8 mouse cellular contexts compared by ENCODE assay signal in the genomic region with DNA sequence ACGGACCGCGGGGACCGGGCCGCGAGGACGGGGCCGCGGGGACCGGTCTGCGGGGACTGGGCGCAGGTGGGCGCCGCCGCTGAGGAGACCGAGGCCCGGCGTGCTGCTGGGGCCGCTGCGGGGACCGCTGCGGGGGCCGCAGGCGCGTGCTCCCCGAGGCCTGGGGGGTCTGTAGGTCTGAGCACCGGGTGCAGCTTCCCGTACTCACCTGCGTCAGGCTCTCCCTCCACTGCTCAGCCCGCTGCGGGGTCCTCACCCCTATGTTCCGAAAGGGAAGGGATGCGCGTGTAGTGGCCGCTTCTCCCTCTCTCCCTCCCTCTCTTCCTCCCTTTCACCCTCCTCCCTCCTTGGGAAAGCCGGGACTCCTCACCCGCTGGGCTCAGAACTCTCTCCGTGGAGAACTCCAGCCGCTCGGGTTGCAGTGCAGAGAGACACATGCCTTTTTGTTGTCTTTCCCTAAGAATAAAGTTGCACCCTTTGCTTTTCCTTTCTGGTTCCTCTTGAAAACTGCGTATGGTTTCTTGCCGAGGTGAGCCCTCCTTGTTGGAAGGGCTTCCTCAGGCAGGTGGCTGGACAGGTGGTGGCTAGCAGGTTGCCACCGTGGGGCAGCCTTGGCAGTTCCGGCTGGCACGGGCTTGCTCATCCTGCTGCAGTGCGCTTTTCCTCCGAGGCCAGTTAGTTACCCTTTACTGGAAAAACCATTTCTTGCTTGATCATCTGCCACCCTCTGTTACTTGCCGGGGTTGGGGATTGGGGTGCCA. TPM values are rescaled to one million over a fixed set of nuclear protein-coding genes. Genes with fewer than 3 reads are reported as not detected.
DNase-seq lines count a peak whose midpoint lies in the region; ATAC-seq lines count a peak whose summit lies in the region.

No protein-coding gene starts in this region.

- H3K9ac ChIP-seq in embryonic facial prominence, embryonic 12.5 days, result peak overlapping the region; percentile 97
- H3K9ac ChIP-seq in midbrain, embryonic 16.5 days (ENCODE audit: low read depth, low read length), result peak overlapping the region; percentile 93

- peak overlapping the region; percentile 95 for H3K4me2 ChIP-seq in embryonic facial prominence, embryonic 12.5 days (replicated peaks)
- H3K4me2 ChIP-seq in midbrain, embryonic 16.5 days (ENCODE audit: low read length), result peak overlapping the region; percentile 89

- H3K36me3 ChIP-seq in embryonic facial prominence, embryonic 12.5 days, result no peaks in the 10 kb centered on the region
- no peaks in the 10 kb centered on the region for H3K36me3 ChIP-seq in hindbrain, embryonic 10.5 days
- no peaks in the 10 kb centered on the region for H3K36me3 ChIP-seq in midbrain, embryonic 16.5 days (ENCODE audit: control insufficient read depth, insufficient read depth, low read length)

- peak; percentile 11; the same call in 1 of the 2 replicates for ATAC-seq in embryonic facial prominence, embryonic 12.5 days (ENCODE audit: insufficient number of reproducible peaks, insufficient read depth, low FRiP score, low TSS enrichment)
- ATAC-seq in midbrain, embryonic 16.5 days, result peak; percentile 75

- H3K27ac ChIP-seq in embryonic facial prominence, embryonic 12.5 days, result peak overlapping the region; percentile 75
- H3K27ac ChIP-seq in hindbrain, embryonic 10.5 days, result peak overlapping the region; percentile 96
- peak overlapping the region; percentile 80 for H3K27ac ChIP-seq in midbrain, embryonic 16.5 days (ENCODE audit: low read length)

- no peaks in the 10 kb centered on the region for H3K27me3 ChIP-seq in embryonic facial prominence, embryonic 12.5 days
- no peaks in the 10 kb centered on the region for H3K27me3 ChIP-seq in hindbrain, embryonic 10.5 days (ENCODE audit: insufficient read depth, poor library complexity, severe bottlenecking)
- no peaks in the 10 kb centered on the region for H3K27me3 ChIP-seq in midbrain, embryonic 16.5 days (ENCODE audit: control insufficient read depth, insufficient read depth, low read depth, low read length)

- intact Hi-C loops in left cerebral cortex, postnatal 4 days (cut with DNase I), result no loop called here

- peak; percentile 32 for DNase-seq in gastrocnemius, postnatal 10 days
- no peak for DNase-seq in gastrocnemius, adult 18-20 months (ENCODE audit: low spot score)
- DNase-seq in ZHBTc4 (ENCODE audit: low read depth, low spot score), result peak; percentile 67
- peak; percentile 57 for DNase-seq in hindbrain, embryonic 10.5 days (ENCODE audit: low spot score)
- DNase-seq in left cerebral cortex, postnatal 4 days, result peak; percentile 68
- peak; percentile 69 for DNase-seq in testis, postnatal 14 days (ENCODE audit: low spot score)

- peak overlapping the region; percentile 98 for H3K4me3 ChIP-seq in embryonic facial prominence, embryonic 12.5 days
- H3K4me3 ChIP-seq in hindbrain, embryonic 10.5 days, result peak overlapping the region; percentile 99
- H3K4me3 ChIP-seq in midbrain, embryonic 16.5 days (ENCODE audit: low read depth, low read length), result peak overlapping the region; percentile 81

- WGBS in embryonic facial prominence, embryonic 12.5 days, result 1% methylated on average over 40 of the region's 48 CpGs
- WGBS in hindbrain, embryonic 10.5 days, result 1% methylated on average over 48 of the region's 48 CpGs
- 2% methylated on average over 31 of the region's 48 CpGs for WGBS in midbrain, embryonic 16.5 days

- no peaks in the 10 kb centered on the region for H3K9me3 ChIP-seq in embryonic facial prominence, embryonic 12.5 days
- no peaks in the 10 kb centered on the region for H3K9me3 ChIP-seq in hindbrain, embryonic 10.5 days
- H3K9me3 ChIP-seq in midbrain, embryonic 16.5 days (replicated peaks; ENCODE audit: control insufficient read depth, low read length, poor library complexity, severe bottlenecking), result no peaks in the 10 kb centered on the region

- H3K4me1 ChIP-seq in embryonic facial prominence, embryonic 12.5 days, result peaks cover 21% of the 10 kb centered on the region
- H3K4me1 ChIP-seq in hindbrain, embryonic 10.5 days (replicated peaks), result peaks cover 32% of the 10 kb centered on the region
- peaks cover 17% of the 10 kb centered on the region for H3K4me1 ChIP-seq in midbrain, embryonic 16.5 days (ENCODE audit: control insufficient read depth, insufficient read depth, low read length)

RNA-seq across cellular contexts. Expression of gene Dgkd, which starts 0.7 kb away (rescaled TPM):
- 10 to 100 TPM; 37.5 to 44.6 TPM for total RNA-seq in gastrocnemius, postnatal 10 days (2021)
- 10 to 100 TPM; 27.8 to 29.2 TPM for total RNA-seq in gastrocnemius, adult 18-20 months (2021)
- polyA plus RNA-seq in embryonic facial prominence, embryonic 12.5 days (2016; fragmentation: Nextera tagmentation; extraction: Ambion mirVana), result 37.7 and 37.9 TPM in 2 replicates
- polyA plus RNA-seq in hindbrain, embryonic 10.5 days (2016; fragmentation: Nextera tagmentation; extraction: Ambion mirVana), result 32.6 and 33.6 TPM in 2 replicates
- 100 to 1,000 TPM; 132 to 138 TPM for total RNA-seq in left cerebral cortex, postnatal 4 days (2021)
- polyA plus RNA-seq in midbrain, embryonic 16.5 days (2015; fragmentation: Nextera tagmentation; extraction: Ambion mirVana), result 43.7 and 49.0 TPM in 2 replicates

RNA-seq across cellular contexts. Expression of gene Sag, which starts 50.3 kb away (rescaled TPM):
- total RNA-seq in gastrocnemius, postnatal 10 days (2021), result under 1 TPM; 0.14 to 0.32 TPM
- total RNA-seq in gastrocnemius, adult 18-20 months (2021), result under 1 TPM in 1 of 2 experiments, not detected in 1; 0.26 TPM
- polyA plus RNA-seq in embryonic facial prominence, embryonic 12.5 days (2016; fragmentation: Nextera tagmentation; extraction: Ambion mirVana), result 3.7 and 3.9 TPM in 2 replicates
- 2.5 and 3.3 TPM in 2 replicates for polyA plus RNA-seq in hindbrain, embryonic 10.5 days (2016; fragmentation: Nextera tagmentation; extraction: Ambion mirVana)
- total RNA-seq in left cerebral cortex, postnatal 4 days (2021), result 1 to 10 TPM; 1.1 to 2.0 TPM
- 1.7 and 1.9 TPM in 2 replicates for polyA plus RNA-seq in midbrain, embryonic 16.5 days (2015; fragmentation: Nextera tagmentation; extraction: Ambion mirVana)
